Mouse (Mus musculus) MEL (cell line): ENCODE data around the gene Slc22a8.

Experiments used
- CTCF ChIP-seq, 3 experiments: IDR thresholded peaks in 2 of 3; conservative IDR thresholded peaks in 1 of 3; 2 replicates each; pipeline ENCODE4 v1.5.1; 2011 to 2012; ENCODE audit warnings: low read length in 3 of 3, low read depth in 2 of 3, mild to moderate bottlenecking in 2 of 3, improper control_type of control experiment in 1 of 3, inconsistent platforms in 1 of 3, mixed read lengths in 1 of 3, moderate library complexity in 1 of 3; ENCODE audit not compliant: control insufficient read depth in 1 of 3, insufficient read depth in 1 of 3, poor library complexity in 1 of 3, severe bottlenecking in 1 of 3
- KAT2A ChIP-seq: conservative IDR thresholded peaks from 2 replicates; pipeline ENCODE4 v1.6.1; 2012; ENCODE audit warnings: low read depth, low read length, improper control_type of control experiment, inconsistent platforms
- MAZ ChIP-seq: IDR thresholded peaks from 2 replicates; pipeline ENCODE4 v1.6.1; 2012; ENCODE audit warnings: low read depth, mild to moderate bottlenecking, inconsistent platforms, low read length, improper control_type of control experiment
- MXI1 ChIP-seq: IDR thresholded peaks from 2 replicates; pipeline ENCODE4 v1.6.1; 2011; ENCODE audit warnings: mild to moderate bottlenecking, low read depth, low read length, improper control_type of control experiment
- POLR2A ChIP-seq, 2 experiments: IDR thresholded peaks; 2 replicates each; pipeline ENCODE4 v1.6.1; 2011 to 2012; ENCODE audit warnings: low read length in 2 of 2, mild to moderate bottlenecking in 2 of 2, control low read depth in 1 of 2, improper control_type of control experiment in 1 of 2, low read depth in 1 of 2, moderate library complexity in 1 of 2; ENCODE audit not compliant: control insufficient read depth in 1 of 2, insufficient read depth in 1 of 2, poor library complexity in 1 of 2
- TAL1 ChIP-seq: IDR thresholded peaks from 2 replicates; pipeline ENCODE4 v1.6.1; 2012; ENCODE audit warnings: mild to moderate bottlenecking, inconsistent platforms, low read length, moderate library complexity, mixed read lengths
- USF2 ChIP-seq, 2 experiments: IDR thresholded peaks; 2 replicates each; pipeline ENCODE4 v1.6.1; 2011 to 2012; ENCODE audit warnings: improper control_type of control experiment in 2 of 2, low read length in 2 of 2, borderline replicate concordance in 1 of 2, inconsistent platforms in 1 of 2, low read depth in 1 of 2, mild to moderate bottlenecking in 1 of 2; ENCODE audit not compliant: insufficient read depth in 1 of 2
- ZKSCAN1 ChIP-seq: IDR thresholded peaks from 2 replicates; pipeline ENCODE4 v1.6.1; 2012; ENCODE audit warnings: low read depth, mild to moderate bottlenecking, inconsistent platforms, low read length, improper control_type of control experiment, moderate library complexity
- ZMIZ1 ChIP-seq: IDR thresholded peaks from 2 replicates; pipeline ENCODE4 v1.6.1; 2012; ENCODE audit warnings: low read depth, mild to moderate bottlenecking, inconsistent platforms, low read length, improper control_type of control experiment, moderate library complexity

GRCm38 (mm10) chr19:8597269-8597668 is 6.2 kb downstream of the Slc22a8 start:
- TF ChIP-seq MAZ = no peak
- no peak for TF ChIP-seq CTCF (IDR thresholded peaks at IDR 0.05 in 2 of 3, conservative IDR thresholded peaks at IDR 0.05 in 1 of 3; ENCODE audit: control insufficient read depth in 1 of 3, insufficient read depth in 1 of 3, low read depth in 2 of 3, low read length in 3 of 3, poor library complexity in 1 of 3, severe bottlenecking in 1 of 3)
- TF ChIP-seq TAL1 = no peak
- no peak for TF ChIP-seq ZMIZ1
- TF ChIP-seq POLR2A (IDR thresholded peaks at IDR 0.05; ENCODE audit: control insufficient read depth in 1 of 2, insufficient read depth in 1 of 2, low read depth in 1 of 2, low read length in 2 of 2, poor library complexity in 1 of 2) = no peak
- TF ChIP-seq KAT2A = no peak
- no peak for TF ChIP-seq ZKSCAN1
- no peak for TF ChIP-seq MXI1
- TF ChIP-seq USF2 (IDR thresholded peaks at IDR 0.05; ENCODE audit: borderline replicate concordance in 1 of 2, insufficient read depth in 1 of 2, low read depth in 1 of 2, low read length in 2 of 2) = no peak
